Mouse (Mus musculus) heart, postnatal 0 days (tissue): ENCODE measurements at regions not wholly inside any gene's neighbourhood (a gene's known extent, or its start where the extent isn't known, plus 50 kb on each side); places are given as distances from the start of the nearest gene placed in this dataset.

Source experiments
- CTCF ChIP-seq: IDR thresholded peaks from 2 replicates; pipeline ENCODE4 v1.5.1; 2016; ENCODE audit warnings: antibody characterized with exemption, control low read depth, low read depth
- EP300 ChIP-seq: IDR thresholded peaks from 2 replicates; pipeline ENCODE4 v1.6.1; 2016; ENCODE audit warnings: antibody characterized with exemption, low read depth

DNA sequence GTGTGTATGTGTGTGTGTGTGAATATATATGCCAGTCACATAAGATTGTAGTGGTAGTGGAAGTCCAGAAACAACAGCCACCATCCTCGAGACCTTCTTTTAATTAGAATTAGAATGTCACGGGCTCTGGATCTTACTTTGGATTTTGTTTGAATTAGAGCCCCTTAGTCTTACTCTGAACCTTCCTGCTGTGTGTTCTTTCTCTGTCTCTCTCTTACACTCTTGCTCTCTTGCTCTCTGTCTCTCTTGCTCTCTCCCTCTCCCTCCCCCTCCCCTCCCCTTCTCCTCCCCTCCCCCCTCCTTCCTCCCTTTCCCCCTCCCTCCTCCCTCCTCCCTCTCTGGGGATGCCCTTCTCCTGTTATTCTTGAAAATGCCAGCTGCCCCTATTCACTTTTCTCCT is 53.1 kb upstream of the Mdm1 start:
- TF ChIP-seq CTCF (no peak), EP300 (no peak)
